Mouse (Mus musculus) thymus, postnatal 14 days (tissue): ENCODE data around the gene Hoxd12.

Experiments used
- DNase-seq: peaks from one replicate; pipeline ENCODE4 v3.0.0; 2021

Gene Hoxd12

GRCm38 (mm10) chr2:74682796-74683195 is 8.0 kb downstream of the Hoxd12 start:
- DNase-seq, result no peak

- DNase-seq, result no peak
Measured at GRCm38 (mm10) chr2:74683471-74683951, 8.7 kb downstream of the Hoxd12 start.

- DNase-seq, result no peak
Measured at GRCm38 (mm10) chr2:74684106-74684505, 9.3 kb downstream of the Hoxd12 start.

- no peak for DNase-seq
Measured at GRCm38 (mm10) chr2:74685059-74685603, 10.3 kb downstream of the Hoxd12 start.

- peak; percentile 34 for DNase-seq
Measured at GRCm38 (mm10) chr2:74686301-74686987, 11.6 kb downstream of the Hoxd12 start.

GRCm38 (mm10) chr2:74686988-74687697 is 12.3 kb downstream of the Hoxd12 start:
- no peak for DNase-seq

- DNase-seq, result no peak
Measured at GRCm38 (mm10) chr2:74687698-74688555, 13.1 kb downstream of the Hoxd12 start.

GRCm38 (mm10) chr2:74688795-74689573 is 14.2 kb downstream of the Hoxd12 start:
- DNase-seq, result no peak

GRCm38 (mm10) chr2:74689574-74690337 is 14.9 kb downstream of the Hoxd12 start:
- DNase-seq, result no peak

- no peak for DNase-seq
Measured at GRCm38 (mm10) chr2:74690338-74690716, 15.5 kb downstream of the Hoxd12 start.

GRCm38 (mm10) chr2:74691022-74691951 is 16.5 kb downstream of the Hoxd12 start, which contains the start of gene Hoxd10:
Gene Hoxd10, plus strand, starts transcription at chr2:74691924.
- DNase-seq, result no peak

GRCm38 (mm10) chr2:74691995-74692807 is 17.4 kb downstream of the Hoxd12 start:
- DNase-seq, result no peak

GRCm38 (mm10) chr2:74692808-74693431 is 18.1 kb downstream of the Hoxd12 start:
- no peak for DNase-seq

GRCm38 (mm10) chr2:74693432-74693827 is 18.6 kb downstream of the Hoxd12 start:
- DNase-seq, result no peak

- no peak for DNase-seq
Measured at GRCm38 (mm10) chr2:74694066-74694465, 19.3 kb downstream of the Hoxd12 start.

GRCm38 (mm10) chr2:74695383-74695782 is 20.6 kb downstream of the Hoxd12 start:
- DNase-seq, result no peak

GRCm38 (mm10) chr2:74695813-74696430 is 21.1 kb downstream of the Hoxd12 start:
- no peak for DNase-seq
